Mouse (Mus musculus): ENCODE data around the gene Zfp600. TPM values are rescaled to one million over a fixed set of nuclear protein-coding genes. Genes with fewer than 3 reads are reported as not detected.

Zfp600 gene
- polyA plus RNA-seq (2014; fragmentation: Illumina TruSeq; extraction: RNeasy Lipid Tissue Mini Kit (QIAGEN cat#74804); ENCODE audit: low read depth, low replicate concordance) = not detected

DNA sequence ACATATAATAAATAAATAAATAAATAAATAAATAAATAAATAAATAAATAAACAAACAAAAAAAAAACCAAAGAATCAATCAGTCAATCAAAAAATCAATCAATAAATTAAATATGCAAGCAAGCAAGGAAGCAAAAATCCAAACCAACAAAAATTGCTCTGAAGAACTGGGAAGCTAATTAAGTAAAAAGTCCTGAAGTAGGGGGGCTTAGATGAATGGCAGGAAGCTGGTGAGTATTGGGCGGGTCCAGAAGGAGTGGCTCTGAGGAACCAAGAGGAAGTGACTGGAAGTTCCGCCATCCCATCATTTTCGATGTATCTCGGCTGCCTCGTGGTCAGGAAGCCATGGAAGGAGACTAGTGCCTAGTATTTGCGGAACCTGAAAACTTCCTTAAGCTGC, at the start of gene Zfp600:
Gene Zfp600 (plus strand): TSS at position 301 of the 400 bp plus-strand sequence.

Other genes with a start within 250 kb of the Zfp600 start
- gene Zfp987, start 59.5 kb upstream of the Zfp600 start, polyA plus RNA-seq (2014; fragmentation: Illumina TruSeq; extraction: RNeasy Lipid Tissue Mini Kit (QIAGEN cat#74804); ENCODE audit: low read depth, low replicate concordance) = not detected